Mouse (Mus musculus) stomach, embryonic 15.5 days (tissue): ENCODE results near the gene Ncoa3. TPM values are rescaled to one million over a fixed set of nuclear protein-coding genes. Genes with fewer than 3 reads are reported as not detected.
A peak's percentile ranks its signal among the peaks of the same experiment; 100 is the strongest.

Experiments
- ATAC-seq: fragments of 200-750 bp; cut with Nextera tagmentation; 2 replicates; pipeline ENCODE4 v1.8.0; 2017; ENCODE audit warnings: low read depth, moderate number of reproducible peaks, moderate TSS enrichment; ENCODE audit not compliant: insufficient read depth, low FRiP score
- H3K27ac ChIP-seq: fragments of 300-500 bp; sonication (generic); 2 replicates; pipeline ENCODE4 v1.5.1; 2015; ENCODE audit warnings: mild to moderate bottlenecking, inconsistent platforms
- H3K27me3 ChIP-seq: fragments of 300-500 bp; sonication (generic); replicated peaks from 2 replicates; pipeline ENCODE4 v1.6.1; 2015; ENCODE audit warnings: inconsistent platforms
- H3K36me3 ChIP-seq: fragments of 300-500 bp; sonication (generic); 2 replicates; pipeline ENCODE4 v1.6.1; 2015; ENCODE audit warnings: inconsistent platforms
- H3K4me1 ChIP-seq: fragments of 300-500 bp; sonication (generic); 2 replicates; pipeline ENCODE4 v1.6.1; 2015; ENCODE audit warnings: inconsistent platforms
- H3K4me2 ChIP-seq: fragments of 300-500 bp; sonication (generic); 2 replicates; pipeline ENCODE4 v1.6.1; 2015; ENCODE audit warnings: mild to moderate bottlenecking, inconsistent platforms
- H3K4me3 ChIP-seq: fragments of 300-500 bp; sonication (generic); replicated peaks from 2 replicates; pipeline ENCODE4 v1.5.1; 2015; ENCODE audit warnings: inconsistent platforms
- H3K9ac ChIP-seq: fragments of 300-500 bp; sonication (generic); 2 replicates; pipeline ENCODE4 v1.6.1; 2015; ENCODE audit warnings: inconsistent platforms
- H3K9me3 ChIP-seq: fragments of 300-500 bp; sonication (generic); 2 replicates; pipeline ENCODE4 v1.6.1; 2016; ENCODE audit warnings: inconsistent platforms
- WGBS: fragments of 180-500 bp; shearing (Covaris S2); methylation state at CpG from one replicate; pipeline ENCODE4 v1.1.7; 2015; 5-methylcytosine and 5-hydroxymethylcytosine counted together
- polyA plus RNA-seq: library from polyadenylated mRNA; unstranded; fragments of >200 nt; fragmentation: Nextera tagmentation; extraction: Ambion mirVana; gene quantifications from 2 replicates; pipeline ENCODE4 v1.2.1, GENCODE M21; 2015

Gene Ncoa3
- polyA plus RNA-seq, 1 experiment from 2014 or later, result 12.9 TPM

GRCm38 (mm10) chr2:166045549-166046501 lies 53.4 kb downstream of the Ncoa3 start:
- H3K36me3 ChIP-seq, result peaks cover 5% of the 10 kb centered on the region; the same call in 1 of the 2 replicates
- H3K9ac ChIP-seq, result no peak overlapping the region
- no peaks in the 10 kb centered on the region for H3K27me3 ChIP-seq
- H3K27ac ChIP-seq, result peak overlapping the region; percentile 50; the same call in 1 of the 2 replicates
- H3K4me2 ChIP-seq, result no peak overlapping the region
- ATAC-seq, result peak; percentile 31; the same call in 1 of the 2 replicates
- no peaks in the 10 kb centered on the region for H3K9me3 ChIP-seq
- peaks cover 18% of the 10 kb centered on the region; the same call in 1 of the 2 replicates for H3K4me1 ChIP-seq
- WGBS, result 55% methylated on average over 10 of the region's 10 CpGs
- H3K4me3 ChIP-seq, result no peak overlapping the region

GRCm38 (mm10) chr2:166047931-166048330 lies 55.5 kb downstream of the Ncoa3 start:
- Histone ChIP-seq H3K9ac (no peak overlapping the region), H3K4me3 (no peak overlapping the region), H3K4me2 (no peak overlapping the region), H3K4me1 (peaks cover 14% of the 10 kb centered on the region; the same call in 1 of the 2 replicates), H3K36me3 (peaks cover 18% of the 10 kb centered on the region), H3K9me3 (no peaks in the 10 kb centered on the region), H3K27me3 (no peaks in the 10 kb centered on the region), H3K27ac (no peak overlapping the region)
- WGBS, result 93% methylated on average over 4 of the region's 4 CpGs
- no peak for ATAC-seq

- H3K4me2 ChIP-seq, result no peak overlapping the region
- H3K9ac ChIP-seq, result no peak overlapping the region
- H3K4me3 ChIP-seq, result no peak overlapping the region
- peaks cover 19% of the 10 kb centered on the region for H3K36me3 ChIP-seq
- H3K4me1 ChIP-seq, result peaks cover 14% of the 10 kb centered on the region; the same call in 1 of the 2 replicates
- no peak overlapping the region for H3K27ac ChIP-seq
- ATAC-seq, result no peak
- 70% methylated on average over 7 of the region's 7 CpGs for WGBS
- H3K27me3 ChIP-seq, result no peaks in the 10 kb centered on the region
- no peaks in the 10 kb centered on the region for H3K9me3 ChIP-seq
Observed at GRCm38 (mm10) chr2:166048852-166049251, 56.4 kb downstream of the Ncoa3 start.

GRCm38 (mm10) chr2:166051421-166051820 lies 59.0 kb downstream of the Ncoa3 start:
- no peaks in the 10 kb centered on the region for H3K4me1 ChIP-seq
- no peak overlapping the region for H3K4me3 ChIP-seq
- 91% methylated on average over 17 of the region's 17 CpGs for WGBS
- H3K27ac ChIP-seq, result no peak overlapping the region
- no peaks in the 10 kb centered on the region for H3K9me3 ChIP-seq
- H3K9ac ChIP-seq, result no peak overlapping the region
- no peak for ATAC-seq
- H3K27me3 ChIP-seq, result no peaks in the 10 kb centered on the region
- H3K4me2 ChIP-seq, result no peak overlapping the region
- peaks cover 38% of the 10 kb centered on the region for H3K36me3 ChIP-seq

GRCm38 (mm10) chr2:166051966-166052365 lies 59.5 kb downstream of the Ncoa3 start:
- Histone ChIP-seq H3K9me3 (no peaks in the 10 kb centered on the region), H3K4me2 (no peak overlapping the region), H3K27me3 (no peaks in the 10 kb centered on the region), H3K4me1 (no peaks in the 10 kb centered on the region), H3K27ac (no peak overlapping the region), H3K4me3 (no peak overlapping the region), H3K36me3 (peaks cover 43% of the 10 kb centered on the region), H3K9ac (no peak overlapping the region)
- no peak for ATAC-seq
- WGBS, result 90% methylated on average over 7 of the region's 7 CpGs

- H3K36me3 ChIP-seq, result peaks cover 44% of the 10 kb centered on the region
- H3K27me3 ChIP-seq, result no peaks in the 10 kb centered on the region
- ATAC-seq, result no peak
Observed at GRCm38 (mm10) chr2:166054002-166054539, 61.6 kb downstream of the Ncoa3 start.

GRCm38 (mm10) chr2:166059684-166060423 lies 67.4 kb downstream of the Ncoa3 start:
- Histone ChIP-seq H3K27ac (no peak overlapping the region), H3K27me3 (no peaks in the 10 kb centered on the region), H3K4me2 (no peak overlapping the region), H3K9ac (no peak overlapping the region), H3K4me3 (no peak overlapping the region), H3K4me1 (0 out of 2 replicates have a peak, but pooled peaks cover 3% of the 10 kb centered on the region), H3K36me3 (peaks cover 37% of the 10 kb centered on the region), H3K9me3 (no peaks in the 10 kb centered on the region)
- WGBS, result 82% methylated on average over 7 of the region's 7 CpGs
- ATAC-seq, result no peak

More at GRCm38 (mm10) chr2:166054002-166054539, 61.6 kb downstream of the Ncoa3 start:
- 90% methylated on average over 14 of the region's 14 CpGs for WGBS
- Histone ChIP-seq H3K4me1 (no peaks in the 10 kb centered on the region), H3K9ac (no peak overlapping the region), H3K27ac (no peak overlapping the region), H3K4me3 (no peak overlapping the region), H3K4me2 (no peak overlapping the region), H3K9me3 (no peaks in the 10 kb centered on the region)

GRCm38 (mm10) chr2:166062008-166062407 lies 69.6 kb downstream of the Ncoa3 start:
- no peak overlapping the region for H3K4me2 ChIP-seq
- H3K9ac ChIP-seq, result no peak overlapping the region
- 52% methylated on average over 1 of the region's 1 CpGs for WGBS
- no peaks in the 10 kb centered on the region for H3K27me3 ChIP-seq
- ATAC-seq, result no peak
- no peaks in the 10 kb centered on the region for H3K9me3 ChIP-seq
- H3K4me1 ChIP-seq, result 0 out of 2 replicates have a peak, but pooled peaks cover 3% of the 10 kb centered on the region
- peaks cover 34% of the 10 kb centered on the region for H3K36me3 ChIP-seq
- H3K27ac ChIP-seq, result 0 out of 2 replicates have a peak overlapping the region, but pooled peaks have one; percentile 21
- no peak overlapping the region for H3K4me3 ChIP-seq

GRCm38 (mm10) chr2:166062431-166062830 lies 70.0 kb downstream of the Ncoa3 start:
- 80% methylated on average over 8 of the region's 8 CpGs for WGBS
- H3K36me3 ChIP-seq, result peaks cover 36% of the 10 kb centered on the region
- no peak for ATAC-seq
- no peak overlapping the region for H3K4me3 ChIP-seq
- no peak overlapping the region for H3K4me2 ChIP-seq
- no peaks in the 10 kb centered on the region for H3K9me3 ChIP-seq
- peak overlapping the region; percentile 6; the same call in 1 of the 2 replicates for H3K27ac ChIP-seq
- H3K4me1 ChIP-seq, result 0 out of 2 replicates have a peak, but pooled peaks cover 3% of the 10 kb centered on the region
- H3K27me3 ChIP-seq, result no peaks in the 10 kb centered on the region
- no peak overlapping the region for H3K9ac ChIP-seq

GRCm38 (mm10) chr2:166066434-166066833 lies 74.0 kb downstream of the Ncoa3 start:
- H3K27me3 ChIP-seq, result no peaks in the 10 kb centered on the region
- no peak overlapping the region for H3K9ac ChIP-seq
- H3K4me3 ChIP-seq, result no peak overlapping the region
- WGBS, result 84% methylated on average over 4 of the region's 4 CpGs
- no peak overlapping the region for H3K27ac ChIP-seq
- H3K4me2 ChIP-seq, result no peak overlapping the region
- 0 out of 2 replicates have a peak, but pooled peaks cover 3% of the 10 kb centered on the region for H3K4me1 ChIP-seq
- H3K36me3 ChIP-seq, result peaks cover 33% of the 10 kb centered on the region
- no peak for ATAC-seq
- no peaks in the 10 kb centered on the region for H3K9me3 ChIP-seq

- Histone ChIP-seq H3K9ac (no peak overlapping the region), H3K27me3 (no peaks in the 10 kb centered on the region), H3K27ac (no peak overlapping the region), H3K4me1 (peaks cover 3% of the 10 kb centered on the region; the same call in 1 of the 2 replicates), H3K9me3 (no peaks in the 10 kb centered on the region), H3K36me3 (peaks cover 41% of the 10 kb centered on the region), H3K4me2 (no peak overlapping the region), H3K4me3 (no peak overlapping the region)
- ATAC-seq, result no peak
- 84% methylated on average over 9 of the region's 9 CpGs for WGBS
Observed at GRCm38 (mm10) chr2:166068261-166068660, 75.8 kb downstream of the Ncoa3 start.
